ENCODE assay signal across 23 mouse cellular contexts in the genomic region with DNA sequence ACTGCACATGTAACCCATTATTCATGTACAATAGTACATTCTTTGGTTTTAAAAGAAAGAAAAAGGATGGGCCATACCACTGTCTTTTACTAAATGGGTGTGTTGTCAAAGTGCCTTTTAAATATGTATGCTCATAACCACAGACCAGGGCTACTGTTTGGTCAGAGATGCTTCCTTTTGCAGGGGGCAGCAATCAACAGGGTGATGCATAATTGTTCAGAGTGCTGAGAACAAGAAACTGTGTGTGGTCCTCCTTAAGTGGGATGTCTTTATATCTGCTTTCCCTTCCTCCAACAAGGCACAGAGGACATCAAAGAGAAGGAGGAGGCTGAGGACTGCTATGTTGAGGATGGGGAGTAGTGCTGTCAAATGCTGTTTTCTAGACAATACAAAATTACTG.
DNase-seq lines count a peak whose midpoint lies in the region; ATAC-seq and TF ChIP-seq lines count a peak whose summit lies in the region.
"Had no signal": no experiment of that assay in that cellular context is flagged by ENCODE, and none has a peak within 500 bp of the region (broad histone marks: within the 10 kb centered on the region; RNA-seq: fewer than 3 reads in every experiment).

No protein-coding gene starts in this region.

- H3K4me1 ChIP-seq in embryonic facial prominence, embryonic 14.5 days (ENCODE audit: control insufficient read depth, insufficient read depth, low read length), result peaks cover 7% of the 10 kb centered on the region
- peaks cover 14% of the 10 kb centered on the region for H3K4me1 ChIP-seq in embryonic facial prominence, embryonic 10.5 days
- H3K4me1 ChIP-seq in midbrain, embryonic 11.5 days (ENCODE audit: control insufficient read depth, insufficient read depth, low read length), result peaks cover 4% of the 10 kb centered on the region; the same call in 1 of the 2 replicates
- H3K4me1 ChIP-seq in midbrain, postnatal 0 days (ENCODE audit: insufficient read depth, low read length), result no peaks in the 10 kb centered on the region

- H3K9ac ChIP-seq in embryonic facial prominence, embryonic 14.5 days (ENCODE audit: low read depth, low read length), result no peak overlapping the region
- H3K9ac ChIP-seq in midbrain, embryonic 11.5 days (ENCODE audit: low read length), result no peak overlapping the region
- no peak overlapping the region for H3K9ac ChIP-seq in midbrain, postnatal 0 days (replicated peaks; ENCODE audit: low read length, poor library complexity, severe bottlenecking)
- H3K9ac ChIP-seq: embryonic facial prominence, embryonic 13.5 days; forebrain, embryonic 13.5 days; forebrain, embryonic 15.5 days; forebrain, postnatal 0 days had no signal

- DNase-seq in embryonic facial prominence, embryonic 14.5 days (ENCODE audit: low spot score), result no peak
- DNase-seq in embryonic facial prominence, embryonic 10.5 days (ENCODE audit: low spot score), result no peak
- peak; percentile 74 for DNase-seq in midbrain, embryonic 11.5 days (ENCODE audit: low spot score, missing footprints)
- no peak for DNase-seq in midbrain, postnatal 0 days (ENCODE audit: low spot score)
- peak; percentile 53 for DNase-seq in retina, postnatal 1 day
- DNase-seq in thymus, postnatal 14 days, result no peak
- DNase-seq: adrenal gland, adult 8-10 months; adrenal gland, postnatal 14 days; adrenal gland, postnatal 36 days; B cell, adult 2 months; cerebellum, adult 11-12 months; cerebellum, adult 2 months; cerebellum, adult 9-10 months; cerebellum, postnatal 10 days; cerebellum, postnatal 25 days; forebrain, postnatal 0 days had no signal

- no peaks in the 10 kb centered on the region for H3K27me3 ChIP-seq in embryonic facial prominence, embryonic 14.5 days (replicated peaks; ENCODE audit: control insufficient read depth, insufficient read depth, low read length)
- H3K27me3 ChIP-seq in embryonic facial prominence, embryonic 10.5 days (replicated peaks; ENCODE audit: low read depth, poor library complexity, severe bottlenecking), result no peaks in the 10 kb centered on the region
- no peaks in the 10 kb centered on the region for H3K27me3 ChIP-seq in midbrain, embryonic 11.5 days (ENCODE audit: control insufficient read depth, insufficient read depth, low read length)
- H3K27me3 ChIP-seq in midbrain, postnatal 0 days (ENCODE audit: insufficient read depth, low read length), result no peaks in the 10 kb centered on the region
- H3K27me3 ChIP-seq: CH12.LX; embryonic facial prominence, embryonic 13.5 days; forebrain, embryonic 13.5 days; forebrain, embryonic 15.5 days; Patski had no signal

- no peak overlapping the region for H3K4me3 ChIP-seq in embryonic facial prominence, embryonic 14.5 days (ENCODE audit: low read depth, low read length)
- H3K4me3 ChIP-seq in embryonic facial prominence, embryonic 10.5 days, result no peak overlapping the region
- no peak overlapping the region for H3K4me3 ChIP-seq in midbrain, embryonic 11.5 days (ENCODE audit: low read depth, low read length)
- no peak overlapping the region for H3K4me3 ChIP-seq in midbrain, postnatal 0 days (ENCODE audit: low read depth, low read length)
- H3K4me3 ChIP-seq: embryonic facial prominence, embryonic 13.5 days; forebrain, embryonic 13.5 days; forebrain, embryonic 15.5 days had no signal

- no peak overlapping the region for H3K4me2 ChIP-seq in embryonic facial prominence, embryonic 14.5 days (ENCODE audit: low read depth, low read length)
- H3K4me2 ChIP-seq in midbrain, embryonic 11.5 days, result no peak overlapping the region
- H3K4me2 ChIP-seq in midbrain, postnatal 0 days (ENCODE audit: low read depth, low read length, poor library complexity, severe bottlenecking), result no peak overlapping the region
- H3K4me2 ChIP-seq: embryonic facial prominence, embryonic 13.5 days; forebrain, embryonic 13.5 days; forebrain, embryonic 15.5 days had no signal

- no peak for TF ChIP-seq CTCF in midbrain, postnatal 0 days (IDR thresholded peaks at IDR 0.05)

- no peaks in the 10 kb centered on the region for H3K36me3 ChIP-seq in embryonic facial prominence, embryonic 14.5 days (ENCODE audit: control insufficient read depth, insufficient read depth, low read length)
- H3K36me3 ChIP-seq in embryonic facial prominence, embryonic 10.5 days (replicated peaks), result no peaks in the 10 kb centered on the region
- no peaks in the 10 kb centered on the region for H3K36me3 ChIP-seq in midbrain, embryonic 11.5 days (ENCODE audit: control insufficient read depth, insufficient read depth, low read length)
- no peaks in the 10 kb centered on the region for H3K36me3 ChIP-seq in midbrain, postnatal 0 days (ENCODE audit: insufficient read depth, low read length)
- H3K36me3 ChIP-seq: embryonic facial prominence, embryonic 13.5 days; forebrain, embryonic 15.5 days; G1E had no signal

- ATAC-seq in embryonic facial prominence, embryonic 14.5 days (ENCODE audit: low read depth), result 0 out of 2 replicates have a peak, but pooled peaks have one; percentile 33
- ATAC-seq in midbrain, embryonic 11.5 days (ENCODE audit: low FRiP score), result no peak
- no peak for ATAC-seq in midbrain, postnatal 0 days (ENCODE audit: low FRiP score)
- ATAC-seq: CD4-positive, CD25-positive, alpha-beta regulatory T cell, adult 4 months; forebrain, embryonic 13.5 days; forebrain, embryonic 15.5 days; forebrain, postnatal 0 days; Patski had no signal

- H3K27ac ChIP-seq in embryonic facial prominence, embryonic 14.5 days (replicated peaks; ENCODE audit: low read depth, low read length), result no peak overlapping the region
- H3K27ac ChIP-seq in embryonic facial prominence, embryonic 10.5 days (replicated peaks), result no peak overlapping the region
- H3K27ac ChIP-seq in midbrain, embryonic 11.5 days (ENCODE audit: low read depth, low read length), result no peak overlapping the region
- no peak overlapping the region for H3K27ac ChIP-seq in midbrain, postnatal 0 days (ENCODE audit: low read depth, low read length)
- H3K27ac ChIP-seq: embryonic facial prominence, embryonic 13.5 days; forebrain, embryonic 13.5 days; forebrain, embryonic 15.5 days had no signal

- no peaks in the 10 kb centered on the region for H3K9me3 ChIP-seq in embryonic facial prominence, embryonic 14.5 days (ENCODE audit: control insufficient read depth, low read length)
- no peaks in the 10 kb centered on the region for H3K9me3 ChIP-seq in embryonic facial prominence, embryonic 10.5 days
- no peaks in the 10 kb centered on the region for H3K9me3 ChIP-seq in midbrain, embryonic 11.5 days (ENCODE audit: control insufficient read depth, low read length)
- H3K9me3 ChIP-seq in midbrain, postnatal 0 days (ENCODE audit: low read length), result no peaks in the 10 kb centered on the region
- H3K9me3 ChIP-seq: embryonic facial prominence, embryonic 13.5 days; forebrain, embryonic 13.5 days; forebrain, embryonic 15.5 days had no signal

Comparison
In these comparisons a context has a peak if more than half of its experiments do, and no peak if none do; other contexts are left out.
1. DNase-seq: peak in midbrain, embryonic 11.5 days (single experiment) and retina, postnatal 1 day (single experiment); none in embryonic facial prominence, embryonic 14.5 days (single experiment), embryonic facial prominence, embryonic 10.5 days (single experiment), midbrain, postnatal 0 days (single experiment) and thymus, postnatal 14 days (single experiment).